Mouse (Mus musculus) forelimb bud, embryonic 11.5 days (tissue): ENCODE results near the gene 1810043G02Rik.
"Not testable (repeated sequence)": the region's sequence is repeated elsewhere in the genome, so short reads cannot be mapped to it uniquely, and the experiment has no call there.

ENCODE experiments used
- DNase-seq: peaks from one replicate; pipeline ENCODE4 v3.0.0-alpha.2; 2012; ENCODE audit warnings: low read depth, low spot score

1810043G02Rik gene

DNA sequence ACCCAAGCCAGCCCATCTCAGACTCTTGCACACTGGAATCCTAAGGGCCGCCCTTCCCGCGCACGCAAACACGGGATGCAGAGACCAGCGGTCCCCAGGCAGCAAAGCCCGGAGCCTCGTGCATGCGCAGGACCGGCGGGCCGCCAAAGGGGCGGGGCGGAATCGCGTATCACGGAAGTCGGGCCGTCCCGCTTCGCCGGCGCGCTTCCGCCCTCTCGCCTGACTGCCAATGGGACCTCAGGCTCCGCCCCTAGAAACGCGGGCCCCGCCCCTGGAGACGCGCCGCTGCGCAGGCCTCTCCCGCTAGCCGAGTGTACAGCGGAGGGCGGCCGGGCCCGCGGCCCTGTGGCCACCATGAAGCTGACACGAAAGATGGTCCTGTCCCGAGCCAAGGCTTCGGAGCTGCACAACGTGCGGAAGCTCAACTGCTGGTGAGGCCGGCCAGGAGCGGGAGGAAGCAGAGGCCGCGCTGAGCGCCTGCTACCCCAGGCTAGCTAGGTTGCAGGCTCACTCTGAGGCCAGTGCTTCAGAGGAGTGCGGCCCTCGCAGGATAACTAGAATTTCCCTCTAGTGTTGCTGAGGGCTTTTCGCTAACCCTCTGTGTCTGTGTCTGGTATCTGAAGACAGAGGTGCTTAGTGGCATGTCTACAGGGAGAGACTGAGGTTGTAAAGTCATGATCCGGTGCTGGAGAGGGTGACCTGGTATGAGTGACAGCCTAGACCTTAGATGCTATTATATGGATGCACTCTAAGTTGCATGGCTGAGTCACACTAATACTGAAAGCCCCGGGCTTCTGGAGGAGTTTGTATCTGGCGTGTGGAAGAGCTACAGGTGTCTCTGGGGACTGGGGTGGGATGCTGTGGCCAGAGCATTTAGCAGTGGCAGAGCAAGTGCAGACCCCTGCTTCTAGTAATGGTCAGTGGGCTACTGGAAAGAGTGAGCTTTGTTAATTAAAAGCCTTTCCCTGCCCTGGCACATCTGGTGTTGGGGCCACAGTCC lies at the start of gene 1810043G02Rik:
Gene 1810043G02Rik, plus strand, starts transcription at position 174 of the 1,000 bp plus-strand sequence.
- peak; percentile 96 for DNase-seq

DNA sequence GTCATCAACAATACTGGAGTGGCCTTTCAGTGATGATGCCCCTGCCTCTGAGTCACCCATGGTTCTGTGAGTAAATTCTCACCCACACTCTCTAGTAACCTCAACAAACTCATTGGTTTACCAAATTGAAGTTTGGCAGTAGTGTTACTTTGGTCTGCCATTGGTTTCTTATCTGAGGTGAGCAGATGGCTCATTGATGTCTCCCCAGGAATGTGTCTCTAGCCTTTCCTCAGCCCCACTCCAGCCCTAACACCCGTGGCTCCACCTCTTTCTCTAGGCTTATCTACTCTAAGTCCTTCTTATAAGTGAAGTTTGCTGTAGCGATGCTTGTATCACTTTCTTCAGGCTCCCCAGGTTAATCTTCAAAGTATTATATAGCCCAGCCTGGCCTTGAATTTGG lies 38.6 kb upstream of the 1810043G02Rik start:
- no peak for DNase-seq

DNA sequence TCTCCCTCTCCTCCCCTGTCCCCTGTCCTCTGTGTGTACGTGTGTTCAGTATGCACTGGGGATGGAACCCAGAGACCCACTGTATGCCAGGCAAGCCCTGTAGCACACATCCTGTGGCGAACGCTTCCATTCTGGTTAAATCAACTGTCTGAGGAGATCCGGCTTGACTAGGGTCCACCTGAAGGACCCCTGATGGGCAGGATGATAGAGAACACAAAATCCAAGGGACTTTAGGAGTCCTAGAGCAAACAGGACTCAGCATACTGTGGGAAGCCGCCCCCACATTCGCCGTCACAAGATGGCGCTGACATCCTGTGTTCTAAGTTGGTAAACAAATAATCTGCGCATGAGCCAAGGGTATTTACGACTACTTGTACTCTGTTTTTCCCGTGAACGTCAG lies 27.9 kb upstream of the 1810043G02Rik start:
- DNase-seq, result not testable (repeated sequence)

DNA sequence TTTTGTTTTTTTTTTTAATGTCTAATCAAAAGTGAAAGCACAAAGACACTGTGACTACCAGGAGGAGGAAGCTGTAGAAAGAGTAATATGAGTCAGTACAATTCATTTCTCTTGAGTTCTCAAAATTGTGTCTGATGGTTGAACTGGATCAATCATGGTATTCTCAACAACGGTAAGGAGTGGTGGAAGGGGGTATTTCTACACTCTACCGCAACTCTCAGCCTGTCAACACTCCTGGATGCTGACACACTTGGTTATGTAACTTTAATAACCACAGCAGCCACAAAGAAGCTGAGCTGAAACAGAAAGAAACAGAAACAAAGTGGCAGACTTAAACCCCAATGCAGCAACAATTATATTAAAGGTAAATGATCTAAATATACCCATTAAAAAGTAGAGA lies 15.6 kb upstream of the 1810043G02Rik start:
- no peak for DNase-seq

DNA sequence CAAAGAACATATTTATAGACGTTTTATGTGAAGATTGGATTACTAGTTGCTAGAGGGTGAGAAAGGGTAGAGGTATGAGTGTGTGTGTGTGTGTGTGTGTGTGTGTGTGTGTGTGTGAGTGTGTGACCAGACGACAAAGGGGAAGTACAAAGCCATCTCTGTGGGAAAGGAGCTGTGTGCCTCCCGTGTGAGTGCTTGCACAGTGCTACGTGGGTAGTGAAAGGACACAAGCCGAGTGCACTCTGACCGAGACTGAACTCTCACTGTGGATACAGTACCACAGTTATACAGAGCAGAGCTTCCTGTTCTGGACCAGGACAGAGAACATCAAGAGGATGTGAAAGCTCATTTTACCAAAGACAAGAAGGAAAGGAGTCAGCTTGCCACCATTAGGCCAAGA lies 14.4 kb upstream of the 1810043G02Rik start:
- DNase-seq, result no peak

DNA sequence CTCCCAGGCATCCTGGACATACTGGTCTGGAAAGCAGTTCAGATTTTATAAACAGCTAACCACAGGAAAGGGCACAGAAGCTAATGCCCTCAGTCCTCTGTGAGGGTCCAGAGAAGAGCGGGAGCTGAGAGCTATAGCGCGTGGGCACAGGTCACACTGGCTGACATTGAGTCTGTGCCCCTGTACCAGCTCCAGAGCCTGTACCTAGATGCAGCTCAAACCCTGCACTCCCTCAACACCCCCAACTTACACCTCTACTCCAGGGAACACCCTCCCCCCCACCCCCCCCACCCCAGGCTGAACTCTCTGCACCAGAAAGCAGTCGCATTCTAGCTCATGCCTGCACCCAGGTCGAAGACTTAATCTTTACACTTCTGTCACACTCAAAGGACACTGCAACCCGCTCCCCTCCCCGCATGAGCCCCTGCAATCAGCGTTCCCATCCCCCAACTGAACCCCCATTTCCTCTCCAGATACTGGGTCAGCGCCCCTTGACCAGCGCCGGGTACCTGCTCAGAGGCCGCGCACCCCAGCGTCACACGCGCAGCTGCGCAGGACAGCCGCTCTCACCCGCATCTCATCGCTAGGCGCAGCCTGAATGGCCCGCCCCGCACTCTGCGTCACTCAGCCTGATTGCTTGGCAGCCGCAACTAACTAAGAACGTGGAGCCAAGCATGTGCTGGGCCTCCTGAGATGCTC lies 8.9 kb upstream of the 1810043G02Rik start:
- peak; percentile 23 for DNase-seq

DNA sequence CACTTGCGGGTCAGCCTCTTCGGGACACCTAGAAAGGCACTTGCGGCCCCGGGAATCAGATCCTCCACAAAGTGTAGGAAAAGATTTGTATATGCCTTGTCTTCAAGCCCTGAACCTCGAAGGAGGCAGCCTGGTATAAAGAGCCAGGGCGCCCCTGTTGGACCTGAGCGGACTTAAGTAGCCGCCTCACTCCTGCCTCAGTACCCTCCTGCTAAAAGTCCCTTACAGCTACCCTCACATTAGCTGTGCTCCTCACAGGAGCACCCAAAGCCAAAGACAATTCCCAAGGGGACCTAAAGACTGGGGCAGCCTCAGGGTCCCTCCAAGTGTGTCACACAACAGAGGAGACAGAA lies 8.4 kb upstream of the 1810043G02Rik start:
- no peak for DNase-seq

DNA sequence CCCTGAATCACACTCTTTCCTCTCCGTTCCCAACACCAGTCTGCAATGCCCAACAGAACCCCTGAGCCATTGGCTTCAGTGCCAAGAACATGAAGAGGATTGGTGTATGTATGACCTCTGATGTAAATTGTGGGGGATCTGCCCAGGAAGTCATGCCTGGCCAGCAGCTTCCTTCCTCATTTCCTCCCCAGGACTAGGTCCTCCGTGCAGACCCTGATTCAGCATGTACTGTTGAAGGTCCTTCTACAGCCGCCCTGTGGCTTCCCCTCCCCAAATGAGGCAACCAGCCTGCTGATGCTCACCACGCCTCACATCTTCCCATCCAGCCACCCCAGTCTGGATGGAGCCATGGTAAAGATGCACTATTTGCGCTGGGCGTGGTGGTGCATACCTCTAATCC lies 7.8 kb upstream of the 1810043G02Rik start, which contains the start of gene Trpm2:
Gene Trpm2, minus strand, starts transcription at position 83 of the 400 bp plus-strand sequence.
- no peak for DNase-seq

DNA sequence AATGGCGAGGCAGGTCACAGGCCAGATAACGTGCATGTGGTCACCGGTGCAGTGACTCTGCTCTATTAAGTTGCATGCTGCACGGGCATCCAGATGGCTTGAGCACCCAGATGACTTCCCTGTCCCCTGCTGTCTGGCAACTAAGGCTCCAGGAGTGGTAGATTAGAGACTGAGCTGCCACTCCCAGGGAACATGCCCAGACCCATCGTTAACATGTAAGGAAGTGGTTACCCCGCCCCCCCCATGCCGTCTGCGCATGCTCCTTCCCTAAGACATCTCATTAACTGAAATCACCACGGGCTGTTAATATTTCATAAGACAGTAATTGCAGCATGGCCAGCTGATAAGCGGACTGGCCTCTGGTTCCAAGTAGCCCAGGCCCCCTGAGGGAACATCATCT lies 7.1 kb upstream of the 1810043G02Rik start:
- DNase-seq, result no peak

DNA sequence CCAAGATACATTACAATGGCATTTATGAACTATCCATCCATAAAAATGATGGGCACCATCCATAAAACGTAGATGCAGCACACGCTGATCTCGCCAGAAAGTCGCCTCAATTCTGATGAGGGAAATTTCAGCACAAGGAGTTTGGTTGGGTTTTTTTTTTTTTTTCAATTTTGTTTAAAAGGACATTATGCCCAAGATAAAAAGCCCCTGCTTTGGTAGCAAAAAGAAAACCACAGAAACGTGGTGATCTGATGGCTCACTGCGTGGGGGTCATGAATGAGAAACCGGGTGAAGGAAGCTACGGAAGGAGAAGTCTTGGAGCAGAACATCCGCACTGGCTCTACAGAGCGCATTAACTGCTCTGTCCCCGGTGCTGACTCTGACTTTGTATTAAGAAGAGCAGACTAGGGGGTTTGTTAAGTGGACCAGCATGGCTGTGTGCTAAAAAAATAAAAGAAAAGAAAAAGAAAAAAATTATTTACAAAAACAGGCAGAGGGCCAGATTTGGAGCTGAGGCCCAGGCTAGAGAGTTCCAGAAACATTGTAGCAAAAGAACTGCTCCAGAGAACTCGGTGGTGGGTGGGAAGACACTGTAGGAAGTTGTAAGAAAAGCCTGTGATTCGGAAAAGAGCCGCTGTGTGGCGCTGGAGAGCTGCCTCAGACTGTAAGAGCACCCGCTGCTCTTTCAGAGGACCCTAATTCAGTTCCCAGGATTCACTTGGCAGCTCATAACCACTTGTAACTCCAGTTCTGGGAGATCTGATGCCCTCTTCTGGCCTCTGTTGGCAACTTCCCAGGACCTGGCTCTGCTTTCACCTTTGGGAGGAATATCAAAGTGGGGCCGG lies 6.4 kb upstream of the 1810043G02Rik start:
- peak; percentile 34 for DNase-seq

DNA sequence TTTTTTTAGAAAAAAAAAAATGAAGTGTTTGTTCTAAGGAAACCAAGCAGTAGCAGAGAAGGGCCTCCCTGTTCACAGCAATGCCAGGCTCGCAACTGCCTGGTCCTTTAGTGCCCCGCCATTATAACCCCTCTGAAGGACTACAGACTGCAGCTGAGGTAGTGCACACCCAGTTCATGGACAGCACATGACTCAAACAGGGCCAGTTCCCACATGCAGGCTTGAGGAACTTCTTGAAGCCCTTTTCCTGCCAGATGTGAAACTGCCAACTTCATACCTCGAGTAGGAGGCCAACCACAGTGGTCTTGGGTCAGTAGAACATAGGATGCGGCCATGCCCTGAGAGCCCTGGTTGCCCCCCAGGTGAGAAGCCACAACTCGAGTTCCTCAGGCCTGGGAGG lies 4.0 kb upstream of the 1810043G02Rik start:
- no peak for DNase-seq

DNA sequence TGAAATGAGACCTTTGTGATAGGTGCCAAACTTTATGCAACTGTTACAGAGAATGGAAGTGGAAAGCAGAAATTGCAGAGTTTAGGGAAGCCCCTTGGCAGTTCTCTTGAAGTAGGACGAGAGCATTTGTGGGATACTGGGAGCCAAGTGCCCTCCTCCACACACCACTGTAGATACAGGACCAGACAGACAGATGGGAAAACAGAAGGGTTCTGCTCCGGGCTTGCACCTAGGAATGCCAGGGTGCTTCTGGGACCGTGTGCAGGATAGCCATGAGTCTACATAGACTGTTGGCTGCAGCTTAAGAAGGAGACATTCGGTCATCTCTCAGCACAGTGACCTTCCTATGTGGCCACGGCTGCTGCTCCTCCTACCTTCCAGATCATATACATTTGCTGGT lies 3.5 kb upstream of the 1810043G02Rik start:
- DNase-seq, result no peak

DNA sequence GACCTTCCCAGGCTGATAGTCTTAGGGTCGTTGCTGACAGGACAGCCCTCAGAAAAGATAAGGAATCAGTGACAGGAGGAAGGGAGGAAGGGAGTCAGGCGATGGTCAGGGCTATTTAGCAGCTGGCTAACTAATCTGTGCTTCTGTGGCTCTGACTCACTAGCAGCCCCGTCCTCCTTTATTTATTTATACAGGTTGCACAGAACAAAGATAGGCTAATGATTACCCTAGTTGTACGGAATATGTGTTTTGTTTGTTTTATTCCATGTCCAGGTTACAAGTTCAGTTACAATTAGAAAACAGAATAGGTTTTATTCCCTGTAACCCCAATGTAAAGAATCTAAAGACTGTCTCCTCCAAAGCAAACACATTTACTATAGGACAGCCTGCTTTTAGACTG lies 2.7 kb upstream of the 1810043G02Rik start:
- no peak for DNase-seq

DNA sequence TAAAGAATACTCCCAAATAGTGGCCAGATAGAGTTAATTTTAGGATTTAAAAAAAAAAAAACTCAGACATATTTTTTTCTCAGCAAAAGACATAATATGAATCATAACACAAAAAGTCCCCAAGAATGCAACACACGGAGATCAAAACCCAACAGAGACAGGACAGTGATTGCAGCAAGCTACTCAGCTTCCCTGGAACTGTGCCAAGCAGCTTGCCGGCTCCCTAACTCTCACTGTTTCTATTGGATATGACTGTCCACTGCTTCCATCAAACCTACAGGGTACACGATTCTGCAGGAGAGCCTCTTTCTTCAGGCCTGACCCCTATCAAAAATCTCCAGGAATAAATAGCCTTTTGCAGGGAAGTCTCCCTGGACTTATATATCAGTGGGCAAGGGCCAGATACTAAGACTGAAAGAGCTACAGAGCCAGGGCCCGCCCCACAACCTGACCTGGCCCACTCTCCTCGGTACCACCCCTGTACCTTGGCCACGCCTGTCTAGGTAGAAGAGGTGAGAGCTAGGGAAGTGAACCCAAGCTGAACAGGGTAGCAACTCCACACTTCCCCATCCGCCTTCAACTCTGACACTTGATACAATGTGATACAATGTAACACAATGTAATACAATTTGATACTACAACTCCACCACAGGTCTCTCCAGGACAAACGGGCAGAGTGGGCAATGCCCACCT lies 1.7 kb upstream of the 1810043G02Rik start:
- no peak for DNase-seq

DNA sequence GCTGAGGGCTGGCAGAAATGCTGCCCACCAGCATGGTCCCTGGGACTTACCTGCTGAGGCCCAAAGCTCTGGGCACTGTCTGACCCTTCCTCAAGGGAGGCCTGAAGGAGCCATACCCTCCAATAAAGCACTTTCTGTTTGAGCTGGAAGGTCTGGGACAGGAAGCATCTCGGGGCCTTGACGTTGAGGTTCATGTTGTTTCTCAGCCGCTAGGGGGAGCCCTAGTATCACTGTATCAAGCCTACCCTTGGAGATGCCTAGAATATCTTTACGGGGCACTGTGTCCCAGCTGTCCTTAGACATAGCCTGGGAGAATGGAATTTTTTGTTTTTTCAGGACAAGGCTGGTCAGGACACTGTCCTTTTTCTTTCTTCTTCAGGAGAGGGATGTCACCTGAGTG lies 6.3 kb downstream of the 1810043G02Rik start:
- peak; percentile 85 for DNase-seq

DNA sequence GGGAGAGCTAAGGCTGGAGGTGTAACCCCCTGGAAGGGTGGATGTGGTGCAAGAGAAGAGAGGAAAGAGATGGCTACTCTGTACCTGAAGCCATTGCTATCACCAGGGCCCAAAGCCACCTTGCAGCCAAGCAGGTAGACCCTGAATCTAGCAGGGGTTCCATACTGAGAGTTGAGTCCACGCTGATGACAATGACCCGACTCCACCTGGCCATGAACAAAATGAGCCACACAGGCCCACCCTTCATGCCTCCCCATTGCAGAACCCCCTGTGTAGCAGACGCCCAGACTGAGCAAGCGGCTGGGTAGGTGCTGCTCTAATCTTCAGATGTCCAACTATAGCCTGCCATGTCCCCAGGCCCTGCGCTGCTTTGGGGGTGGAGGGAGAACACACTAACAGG lies 7.5 kb downstream of the 1810043G02Rik start:
- DNase-seq, result no peak

DNA sequence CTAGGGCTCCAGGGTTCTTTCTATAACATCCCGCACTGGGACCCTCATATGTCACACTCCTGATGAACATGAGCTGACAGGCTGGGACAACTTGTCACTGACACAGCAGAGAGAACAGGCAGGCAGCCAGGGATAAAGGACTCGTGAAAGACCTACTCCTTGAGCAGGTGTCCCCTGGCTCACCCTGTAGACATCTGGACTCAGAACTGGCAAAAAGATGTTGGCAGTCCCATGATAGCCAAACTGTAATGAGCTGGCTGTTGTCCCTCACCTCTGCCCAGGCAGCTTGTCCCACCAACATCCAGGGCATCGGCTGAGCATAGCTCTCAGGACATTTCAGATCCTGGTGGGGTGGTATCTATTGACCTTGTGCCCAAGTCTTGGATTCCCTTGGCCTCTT lies 17.3 kb downstream of the 1810043G02Rik start:
- DNase-seq, result no peak

DNA sequence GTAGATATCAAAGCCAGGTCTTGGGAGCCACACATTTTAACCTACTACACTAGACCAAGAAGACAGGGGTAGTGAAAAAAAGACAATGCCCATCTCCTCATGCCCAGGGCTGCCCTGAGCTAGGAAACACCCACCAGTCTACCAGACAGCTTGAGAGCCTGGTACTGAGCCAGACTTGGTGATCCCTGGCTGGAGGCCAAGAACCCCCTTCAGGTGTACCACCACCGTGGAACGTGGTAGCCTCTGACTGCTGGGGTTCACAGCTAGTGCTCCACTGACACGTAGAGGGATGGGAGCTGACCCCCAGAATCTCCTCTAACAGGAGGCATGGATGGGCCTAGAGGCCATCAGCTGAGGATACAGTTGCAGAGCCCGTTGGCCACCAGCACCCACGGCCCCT lies 21.9 kb downstream of the 1810043G02Rik start:
- no peak for DNase-seq

DNA sequence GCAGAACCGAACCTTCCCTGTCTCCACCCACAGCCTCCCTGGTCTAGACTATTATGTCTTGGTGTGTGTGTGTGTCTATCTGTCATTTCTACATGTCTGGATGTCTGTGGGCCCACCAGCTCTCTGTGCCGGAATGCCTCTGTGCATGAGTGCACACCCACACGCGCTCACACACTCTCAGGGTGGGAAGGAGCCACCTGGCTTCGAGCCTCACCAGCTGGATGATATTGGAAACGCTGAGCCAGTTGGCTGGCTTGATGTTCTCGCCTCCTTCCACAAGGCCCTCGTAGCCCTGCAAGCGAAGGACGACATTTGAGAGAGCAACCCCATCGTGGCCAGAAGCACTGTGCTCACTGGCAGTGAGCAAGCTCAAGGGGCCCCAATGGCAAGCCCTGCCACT lies 23.5 kb downstream of the 1810043G02Rik start:
- DNase-seq, result no peak

DNA sequence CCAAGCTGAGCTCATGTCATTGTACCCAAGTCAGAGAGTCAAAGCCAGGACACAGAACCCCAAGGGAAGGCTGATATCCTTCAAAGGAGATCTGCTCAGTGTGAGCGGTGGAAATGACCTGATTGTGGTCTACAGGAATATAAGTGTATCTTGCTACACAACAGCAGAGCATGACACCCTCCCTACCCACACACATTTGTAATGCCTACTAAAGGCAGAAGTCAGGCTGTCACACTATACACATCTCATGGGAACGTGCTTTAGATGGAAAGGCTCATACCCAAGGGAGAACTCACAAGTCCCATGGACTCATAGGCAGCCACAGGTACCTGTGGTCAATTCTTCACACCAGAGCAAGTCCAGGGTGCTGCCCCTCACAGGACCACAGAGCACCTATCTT lies 24.0 kb downstream of the 1810043G02Rik start:
- DNase-seq, result no peak

DNA sequence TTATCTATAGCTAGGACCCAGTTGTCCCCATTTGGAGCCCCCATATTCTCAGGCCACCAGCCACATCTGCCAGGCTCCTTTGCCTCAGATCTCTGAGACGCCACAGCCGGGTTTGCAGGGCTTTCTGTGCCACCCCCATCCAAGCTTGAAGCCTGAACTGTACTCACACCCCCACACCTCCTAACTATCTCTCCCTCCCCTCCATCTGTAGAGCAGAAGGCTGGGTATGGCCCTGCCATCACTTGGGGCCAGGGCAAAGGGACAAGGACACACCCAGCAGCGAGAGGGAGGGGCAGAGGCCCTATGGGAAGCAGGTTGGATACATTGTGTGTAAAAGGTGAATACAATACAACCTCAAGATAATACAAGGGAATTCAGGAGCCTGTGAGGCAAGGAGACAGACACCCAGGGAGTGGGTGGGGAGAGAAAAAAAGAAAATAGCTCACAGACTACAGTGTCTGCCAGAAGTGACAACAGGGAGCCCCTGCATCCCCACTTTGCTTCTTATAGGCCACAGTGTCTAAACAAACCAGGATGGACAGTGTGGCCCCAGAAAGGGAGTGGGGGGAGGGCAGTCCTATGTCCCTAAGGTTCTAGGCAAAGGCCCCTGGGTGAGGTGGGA lies 26.3 kb downstream of the 1810043G02Rik start:
- DNase-seq, result no peak
